Mouse (Mus musculus): ENCODE data around the gene Tbp.

- TF ChIP-seq CTCF (IDR thresholded peaks at IDR 0.05; ENCODE audit: control insufficient read depth, insufficient read depth, insufficient replicate concordance, low read depth, low read length) (no peak), POLR2A (IDR thresholded peaks at IDR 0.05; ENCODE audit: control insufficient read depth, low read depth, low read length) (no peak)
These were observed 43.1 kb upstream of the Tbp start for GRCm38 (mm10) chr17:15456595-15456994.

Data from testis, adult 2 months (tissue).